Mouse (Mus musculus): ENCODE measurements around the gene D8Ertd738e. TPM values are rescaled to one million over a fixed set of nuclear protein-coding genes. Genes with fewer than 3 reads are reported as not detected.

D8Ertd738e gene
- polyA plus RNA-seq, 1 experiment = 193 TPM

GRCm38 (mm10) chr8:84284608-84285063 is 35.1 kb upstream of the D8Ertd738e start:
- DNase-seq = no peak
- TF ChIP-seq POLR2A (IDR thresholded peaks at IDR 0.05; ENCODE audit: control insufficient read depth, extremely low read depth, insufficient read depth, low read length, poor library complexity) (no peak), CTCF (IDR thresholded peaks at IDR 0.05; ENCODE audit: borderline replicate concordance, control insufficient read depth, extremely low read depth, insufficient read depth, low read length, poor library complexity) (no peak)
- H3K4me3 ChIP-seq (ENCODE audit: control insufficient read depth, insufficient read depth, low read length) = no peak overlapping the region
- H3K4me1 ChIP-seq (replicated peaks; ENCODE audit: control insufficient read depth, insufficient read depth, low read length) = no peaks in the 10 kb centered on the region
- no peaks in the 10 kb centered on the region for H3K27me3 ChIP-seq (ENCODE audit: control insufficient read depth, insufficient read depth, low read length)
- H3K36me3 ChIP-seq (ENCODE audit: control insufficient read depth, insufficient read depth, low read length) = no peaks in the 10 kb centered on the region
- no peak overlapping the region for H3K27ac ChIP-seq (ENCODE audit: control insufficient read depth, insufficient read depth, low read length)
- WGBS = 78% methylated on average over 9 of the region's 9 CpGs

GRCm38 (mm10) chr8:84280777-84281176 is 31.3 kb upstream of the D8Ertd738e start:
- H3K27ac ChIP-seq (ENCODE audit: control insufficient read depth, insufficient read depth, low read length) = no peak overlapping the region
- DNase-seq = no peak
- TF ChIP-seq CTCF (IDR thresholded peaks at IDR 0.05; ENCODE audit: borderline replicate concordance, control insufficient read depth, extremely low read depth, insufficient read depth, low read length, poor library complexity) (no peak), POLR2A (IDR thresholded peaks at IDR 0.05; ENCODE audit: control insufficient read depth, extremely low read depth, insufficient read depth, low read length, poor library complexity) (no peak)
- no peaks in the 10 kb centered on the region for H3K27me3 ChIP-seq (ENCODE audit: control insufficient read depth, insufficient read depth, low read length)
- no peaks in the 10 kb centered on the region for H3K4me1 ChIP-seq (replicated peaks; ENCODE audit: control insufficient read depth, insufficient read depth, low read length)
- H3K36me3 ChIP-seq (ENCODE audit: control insufficient read depth, insufficient read depth, low read length) = no peaks in the 10 kb centered on the region
- WGBS = 93% methylated on average over 10 of the region's 10 CpGs
- no peak overlapping the region for H3K4me3 ChIP-seq (ENCODE audit: control insufficient read depth, insufficient read depth, low read length)

- no peaks in the 10 kb centered on the region for H3K27me3 ChIP-seq (ENCODE audit: control insufficient read depth, insufficient read depth, low read length)
- no peaks in the 10 kb centered on the region for H3K36me3 ChIP-seq (ENCODE audit: control insufficient read depth, insufficient read depth, low read length)
- H3K4me1 ChIP-seq (replicated peaks; ENCODE audit: control insufficient read depth, insufficient read depth, low read length) = no peaks in the 10 kb centered on the region
- DNase-seq = no peak
- no peak overlapping the region for H3K4me3 ChIP-seq (ENCODE audit: control insufficient read depth, insufficient read depth, low read length)
- TF ChIP-seq POLR2A (IDR thresholded peaks at IDR 0.05; ENCODE audit: control insufficient read depth, extremely low read depth, insufficient read depth, low read length, poor library complexity) = no peak
- WGBS = 41% methylated on average over 1 of the region's 1 CpGs
- no peak overlapping the region for H3K27ac ChIP-seq (ENCODE audit: control insufficient read depth, insufficient read depth, low read length)
These were observed 26.9 kb upstream of the D8Ertd738e start for GRCm38 (mm10) chr8:84276447-84276846.

GRCm38 (mm10) chr8:84273968-84274367 is 24.4 kb upstream of the D8Ertd738e start:
- H3K4me1 ChIP-seq (replicated peaks; ENCODE audit: control insufficient read depth, insufficient read depth, low read length) = peaks cover 7% of the 10 kb centered on the region
- DNase-seq = no peak
- no peaks in the 10 kb centered on the region for H3K27me3 ChIP-seq (ENCODE audit: control insufficient read depth, insufficient read depth, low read length)
- H3K36me3 ChIP-seq (ENCODE audit: control insufficient read depth, insufficient read depth, low read length) = no peaks in the 10 kb centered on the region
- TF ChIP-seq CTCF (IDR thresholded peaks at IDR 0.05; ENCODE audit: borderline replicate concordance, control insufficient read depth, extremely low read depth, insufficient read depth, low read length, poor library complexity) = no peak
- no peak for TF ChIP-seq POLR2A (IDR thresholded peaks at IDR 0.05; ENCODE audit: control insufficient read depth, extremely low read depth, insufficient read depth, low read length, poor library complexity)
- 88% methylated on average over 3 of the region's 3 CpGs for WGBS
- no peak overlapping the region for H3K4me3 ChIP-seq (ENCODE audit: control insufficient read depth, insufficient read depth, low read length)
- H3K27ac ChIP-seq (ENCODE audit: control insufficient read depth, insufficient read depth, low read length) = no peak overlapping the region

GRCm38 (mm10) chr8:84272302-84272701 is 22.8 kb upstream of the D8Ertd738e start:
- DNase-seq = no peak
- 89% methylated on average over 4 of the region's 4 CpGs for WGBS
- H3K4me3 ChIP-seq (ENCODE audit: control insufficient read depth, insufficient read depth, low read length) = no peak overlapping the region
- no peaks in the 10 kb centered on the region for H3K36me3 ChIP-seq (ENCODE audit: control insufficient read depth, insufficient read depth, low read length)
- no peak for TF ChIP-seq POLR2A (IDR thresholded peaks at IDR 0.05; ENCODE audit: control insufficient read depth, extremely low read depth, insufficient read depth, low read length, poor library complexity)
- H3K27ac ChIP-seq (ENCODE audit: control insufficient read depth, insufficient read depth, low read length) = no peak overlapping the region
- no peaks in the 10 kb centered on the region for H3K27me3 ChIP-seq (ENCODE audit: control insufficient read depth, insufficient read depth, low read length)
- H3K4me1 ChIP-seq (replicated peaks; ENCODE audit: control insufficient read depth, insufficient read depth, low read length) = peaks cover 7% of the 10 kb centered on the region

- no peaks in the 10 kb centered on the region; the same call in 1 of the 2 replicates for H3K36me3 ChIP-seq (ENCODE audit: control insufficient read depth, insufficient read depth, low read length)
- peak; percentile 99 for DNase-seq
- peaks cover 7% of the 10 kb centered on the region for H3K4me1 ChIP-seq (replicated peaks; ENCODE audit: control insufficient read depth, insufficient read depth, low read length)
- H3K27me3 ChIP-seq (ENCODE audit: control insufficient read depth, insufficient read depth, low read length) = no peaks in the 10 kb centered on the region
- H3K4me3 ChIP-seq (ENCODE audit: control insufficient read depth, insufficient read depth, low read length) = peak within 1 kb of the TSS; percentile 75
- peak; percentile 85 for TF ChIP-seq POLR2A (IDR thresholded peaks at IDR 0.05; ENCODE audit: control insufficient read depth, extremely low read depth, insufficient read depth, low read length, poor library complexity)
- TF ChIP-seq CTCF (IDR thresholded peaks at IDR 0.05; ENCODE audit: borderline replicate concordance, control insufficient read depth, extremely low read depth, insufficient read depth, low read length, poor library complexity) = peak; percentile 60; the same call in 1 of the 2 replicates
- WGBS = under 1% methylated on average over 44 of the region's 44 CpGs
- H3K27ac ChIP-seq (ENCODE audit: control insufficient read depth, insufficient read depth, low read length) = peak within 1 kb of the TSS; percentile 1; the same call in 1 of the 2 replicates
These were observed 20.6 kb upstream of the D8Ertd738e start, which contains the start of gene Ccdc130 for GRCm38 (mm10) chr8:84269950-84270773. Ccdc130 (minus strand) TSS chr8:84270380.
